Mouse (Mus musculus): Measurements from ENCODE around the gene Dnhd1. TPM values are rescaled to one million over a fixed set of nuclear protein-coding genes. Genes with fewer than 3 reads are reported as not detected.

Dnhd1 gene
- polyA plus RNA-seq, 1 experiment from 2014 or later = 1.9 TPM

DNA sequence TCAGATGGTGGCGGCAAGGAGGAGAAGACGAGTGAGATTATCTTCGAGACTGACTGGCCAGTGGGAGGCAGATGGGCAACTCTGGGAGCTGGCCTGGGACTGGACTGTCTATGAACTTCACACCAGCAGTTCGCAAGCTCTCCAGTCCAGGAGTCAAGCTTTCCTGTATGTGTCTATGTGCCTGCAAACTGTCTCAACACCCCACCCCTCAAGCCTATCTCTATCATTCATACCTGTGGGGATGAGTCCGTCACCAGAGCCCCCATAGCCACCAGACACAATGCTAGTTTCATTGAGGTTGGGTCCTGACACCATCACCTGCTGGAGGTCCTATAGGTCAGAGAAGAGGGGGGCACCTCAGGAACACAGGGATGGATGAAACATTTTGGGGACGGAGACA is 11.9 kb upstream of the Dnhd1 start:
- Histone ChIP-seq H3K27me3 (ENCODE audit: control insufficient read depth, insufficient read depth, low read depth, low read length) (no peaks in the 10 kb centered on the region), H3K9me3 (replicated peaks; ENCODE audit: control insufficient read depth, low read length, poor library complexity, severe bottlenecking) (no peaks in the 10 kb centered on the region), H3K4me1 (ENCODE audit: control insufficient read depth, insufficient read depth, low read length) (peaks cover 31% of the 10 kb centered on the region), H3K9ac (ENCODE audit: low read depth, low read length) (no peak overlapping the region), H3K4me3 (ENCODE audit: low read depth, low read length) (no peak overlapping the region), H3K36me3 (ENCODE audit: control insufficient read depth, insufficient read depth, low read length) (peaks cover 6% of the 10 kb centered on the region; the same call in 1 of the 2 replicates), H3K27ac (ENCODE audit: low read length) (no peak overlapping the region), H3K4me2 (ENCODE audit: low read length) (no peak overlapping the region)
- whole genome bisulfite sequencing = 95% methylated on average over 6 of the region's 6 CpGs
- ATAC-seq = no peak

DNA sequence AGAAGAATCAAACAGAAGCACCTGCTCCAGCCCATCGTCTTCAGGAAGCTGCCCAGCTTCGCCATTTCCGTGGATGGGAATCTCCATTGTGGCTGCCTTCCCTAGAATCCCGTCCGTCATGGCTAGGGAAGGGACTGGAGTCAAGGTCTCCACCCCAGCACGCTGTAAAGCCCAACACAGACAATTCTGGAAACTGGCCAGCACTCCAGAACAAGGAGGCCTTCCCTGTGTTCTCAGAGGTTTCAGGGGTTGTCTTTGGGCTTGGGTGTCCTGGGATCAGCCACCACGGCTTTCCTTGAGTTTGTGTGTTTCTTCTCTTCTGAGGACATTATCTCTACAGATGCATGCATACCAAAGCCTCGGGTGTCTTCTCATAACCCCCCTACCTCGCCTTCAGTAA is 11.3 kb upstream of the Dnhd1 start:
- no peaks in the 10 kb centered on the region for H3K9me3 ChIP-seq (replicated peaks; ENCODE audit: control insufficient read depth, low read length, poor library complexity, severe bottlenecking)
- H3K27ac ChIP-seq (ENCODE audit: low read length) = no peak overlapping the region
- WGBS = 72% methylated on average over 9 of the region's 9 CpGs
- peaks cover 25% of the 10 kb centered on the region for H3K4me1 ChIP-seq (ENCODE audit: control insufficient read depth, insufficient read depth, low read length)
- peaks cover 6% of the 10 kb centered on the region; the same call in 1 of the 2 replicates for H3K36me3 ChIP-seq (ENCODE audit: control insufficient read depth, insufficient read depth, low read length)
- peak overlapping the region; percentile 87 for H3K9ac ChIP-seq (ENCODE audit: low read depth, low read length)
- H3K4me2 ChIP-seq (ENCODE audit: low read length) = peak overlapping the region; percentile 97
- ATAC-seq = no peak
- H3K27me3 ChIP-seq (ENCODE audit: control insufficient read depth, insufficient read depth, low read depth, low read length) = no peaks in the 10 kb centered on the region
- H3K4me3 ChIP-seq (ENCODE audit: low read depth, low read length) = peak overlapping the region; percentile 73

DNA sequence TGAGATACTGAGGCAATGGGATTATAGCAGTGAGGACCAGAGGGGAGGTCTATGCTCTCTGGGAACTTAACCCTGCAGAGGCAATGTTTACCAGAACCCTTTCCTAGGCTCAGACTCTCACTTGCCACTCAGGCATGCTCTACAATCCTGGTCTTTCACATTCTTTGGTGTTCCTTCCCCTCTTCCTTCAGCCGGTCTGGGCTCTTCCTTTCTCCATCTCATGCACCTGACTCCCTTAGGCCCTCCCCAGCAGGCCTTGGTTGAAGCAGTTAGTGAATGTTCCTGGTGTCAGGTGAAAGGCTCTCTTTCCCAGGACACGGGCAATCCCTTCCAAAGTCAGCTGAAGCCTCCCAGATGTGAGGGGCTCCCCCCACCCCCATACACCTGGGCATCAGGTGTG is 10.9 kb upstream of the Dnhd1 start, which contains the start of gene Timm10b:
Gene Timm10b (plus strand): TSS at position 301 of the 400 bp plus-strand sequence.
- ATAC-seq = no peak
- 0% methylated on average over 2 of the region's 2 CpGs for WGBS
- no peaks in the 10 kb centered on the region for H3K27me3 ChIP-seq (ENCODE audit: control insufficient read depth, insufficient read depth, low read depth, low read length)

DNA sequence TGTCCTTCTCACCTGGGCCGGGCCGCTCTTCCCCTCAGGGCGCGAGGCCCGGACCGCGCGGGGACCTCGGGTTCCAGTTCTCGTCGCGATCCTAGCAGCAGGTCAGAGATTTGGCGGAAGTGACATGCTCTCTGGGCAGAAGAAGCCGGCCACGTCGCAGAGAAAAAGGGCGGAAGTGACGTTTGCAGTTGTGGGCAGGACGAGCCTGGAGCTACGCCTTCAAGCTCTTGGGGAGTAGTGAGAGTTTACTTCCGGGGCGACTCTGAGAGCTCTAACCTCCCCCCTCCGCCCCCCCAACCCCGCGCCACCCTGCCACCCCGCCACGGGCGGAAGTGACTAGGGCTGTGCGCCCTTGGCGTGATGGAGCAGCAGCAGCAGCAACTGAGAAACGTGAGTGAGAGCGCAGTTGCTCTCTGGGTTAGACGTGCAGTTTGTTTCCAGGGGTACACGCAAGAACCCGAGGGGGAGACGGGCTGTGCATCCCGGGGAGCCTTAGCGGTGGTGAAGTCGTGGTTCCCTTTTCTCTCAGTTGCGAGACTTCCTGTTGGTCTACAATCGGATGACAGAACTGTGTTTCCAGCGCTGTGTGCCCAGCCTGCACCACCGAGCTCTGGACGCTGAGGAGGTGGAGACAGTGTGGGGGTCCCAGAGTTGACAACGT is 10.3 kb upstream of the Dnhd1 start, which contains the start of the genes Arfip2 and Gm45799:
Gene Arfip2 (minus strand): TSS at position 184 of the 661 bp plus-strand sequence.
Gene Gm45799 (plus strand): TSS at position 320 of the 661 bp plus-strand sequence.
- Histone ChIP-seq H3K4me2 (ENCODE audit: low read length) (peak within 1 kb of the TSS; percentile 97), H3K9ac (ENCODE audit: low read depth, low read length) (peak within 1 kb of the TSS; percentile 87), H3K9me3 (replicated peaks; ENCODE audit: control insufficient read depth, low read length, poor library complexity, severe bottlenecking) (no peaks in the 10 kb centered on the region), H3K27me3 (ENCODE audit: control insufficient read depth, insufficient read depth, low read depth, low read length) (no peaks in the 10 kb centered on the region), H3K36me3 (ENCODE audit: control insufficient read depth, insufficient read depth, low read length) (peaks cover 6% of the 10 kb centered on the region; the same call in 1 of the 2 replicates), H3K4me3 (ENCODE audit: low read depth, low read length) (peak within 1 kb of the TSS; percentile 73), H3K4me1 (ENCODE audit: control insufficient read depth, insufficient read depth, low read length) (peaks cover 21% of the 10 kb centered on the region), H3K27ac (ENCODE audit: low read length) (peak within 1 kb of the TSS; percentile 85)
- peak; percentile 96 for ATAC-seq
- WGBS = under 1% methylated on average over 45 of the region's 45 CpGs

More for the DNA sequence above, 10.9 kb upstream of the Dnhd1 start, which contains the start of gene Timm10b:
- peaks cover 21% of the 10 kb centered on the region for H3K4me1 ChIP-seq (ENCODE audit: control insufficient read depth, insufficient read depth, low read length)
- H3K36me3 ChIP-seq (ENCODE audit: control insufficient read depth, insufficient read depth, low read length) = peaks cover 6% of the 10 kb centered on the region; the same call in 1 of the 2 replicates
- peak within 1 kb of the TSS; percentile 87 for H3K9ac ChIP-seq (ENCODE audit: low read depth, low read length)
- H3K4me2 ChIP-seq (ENCODE audit: low read length) = peak within 1 kb of the TSS; percentile 97
- peak within 1 kb of the TSS; percentile 73 for H3K4me3 ChIP-seq (ENCODE audit: low read depth, low read length)
- H3K9me3 ChIP-seq (replicated peaks; ENCODE audit: control insufficient read depth, low read length, poor library complexity, severe bottlenecking) = no peaks in the 10 kb centered on the region
- H3K27ac ChIP-seq (ENCODE audit: low read length) = peak within 1 kb of the TSS; percentile 85

DNA sequence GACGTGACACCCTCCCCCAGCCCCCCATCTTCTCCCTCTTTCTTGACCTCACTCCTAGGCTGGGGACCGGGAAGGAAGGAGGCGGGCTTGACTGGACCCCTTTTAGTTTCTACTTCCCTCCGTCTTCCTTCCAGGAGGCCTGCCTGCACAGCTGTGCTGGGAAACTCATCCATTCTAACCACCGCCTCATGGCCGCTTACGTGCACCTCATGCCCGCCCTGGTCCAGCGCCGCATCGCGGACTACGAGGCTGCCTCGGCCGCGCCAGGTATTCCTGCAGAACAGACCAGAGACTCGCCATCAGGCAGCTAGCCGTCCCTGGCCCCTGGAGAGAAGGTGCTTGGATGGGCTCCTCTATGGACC is 9.8 kb upstream of the Dnhd1 start:
- no peaks in the 10 kb centered on the region for H3K9me3 ChIP-seq (replicated peaks; ENCODE audit: control insufficient read depth, low read length, poor library complexity, severe bottlenecking)
- H3K36me3 ChIP-seq (ENCODE audit: control insufficient read depth, insufficient read depth, low read length) = peaks cover 6% of the 10 kb centered on the region; the same call in 1 of the 2 replicates
- peak overlapping the region; percentile 76 for H3K9ac ChIP-seq (ENCODE audit: low read depth, low read length)
- peak overlapping the region; percentile 85 for H3K27ac ChIP-seq (ENCODE audit: low read length)
- H3K4me3 ChIP-seq (ENCODE audit: low read depth, low read length) = peak overlapping the region; percentile 73
- H3K4me1 ChIP-seq (ENCODE audit: control insufficient read depth, insufficient read depth, low read length) = peaks cover 21% of the 10 kb centered on the region
- ATAC-seq = no peak
- WGBS = under 1% methylated on average over 16 of the region's 18 CpGs
- H3K27me3 ChIP-seq (ENCODE audit: control insufficient read depth, insufficient read depth, low read depth, low read length) = no peaks in the 10 kb centered on the region
- H3K4me2 ChIP-seq (ENCODE audit: low read length) = peak overlapping the region; percentile 87

DNA sequence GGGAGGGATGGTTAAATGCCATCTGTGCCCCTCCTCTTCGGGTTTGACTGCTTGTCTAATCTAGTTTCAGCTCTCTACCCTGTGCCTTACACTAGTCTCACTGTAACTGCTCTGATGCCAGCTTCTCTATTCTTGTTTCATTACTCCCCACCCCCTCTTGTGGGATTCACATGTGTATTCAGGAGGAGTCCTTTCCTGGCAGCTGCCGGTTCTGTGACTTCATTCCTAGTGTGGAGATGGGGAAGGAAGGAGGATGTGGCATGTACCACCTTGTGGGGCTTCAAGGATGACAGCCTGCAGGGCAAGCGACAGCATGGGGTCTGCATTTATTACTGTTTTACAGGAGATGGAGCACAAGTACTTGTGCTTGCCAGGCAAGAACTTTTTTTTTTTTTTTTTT is 8.7 kb upstream of the Dnhd1 start:
- Histone ChIP-seq H3K27me3 (ENCODE audit: control insufficient read depth, insufficient read depth, low read depth, low read length) (no peaks in the 10 kb centered on the region), H3K4me1 (ENCODE audit: control insufficient read depth, insufficient read depth, low read length) (peaks cover 21% of the 10 kb centered on the region), H3K9ac (ENCODE audit: low read depth, low read length) (no peak overlapping the region), H3K9me3 (replicated peaks; ENCODE audit: control insufficient read depth, low read length, poor library complexity, severe bottlenecking) (no peaks in the 10 kb centered on the region), H3K27ac (ENCODE audit: low read length) (no peak overlapping the region), H3K4me3 (ENCODE audit: low read depth, low read length) (no peak overlapping the region), H3K4me2 (ENCODE audit: low read length) (peak overlapping the region; percentile 15; the same call in 1 of the 2 replicates), H3K36me3 (ENCODE audit: control insufficient read depth, insufficient read depth, low read length) (peaks cover 6% of the 10 kb centered on the region; the same call in 1 of the 2 replicates)
- no peak for ATAC-seq
- WGBS = 89% methylated on average over 3 of the region's 3 CpGs

DNA sequence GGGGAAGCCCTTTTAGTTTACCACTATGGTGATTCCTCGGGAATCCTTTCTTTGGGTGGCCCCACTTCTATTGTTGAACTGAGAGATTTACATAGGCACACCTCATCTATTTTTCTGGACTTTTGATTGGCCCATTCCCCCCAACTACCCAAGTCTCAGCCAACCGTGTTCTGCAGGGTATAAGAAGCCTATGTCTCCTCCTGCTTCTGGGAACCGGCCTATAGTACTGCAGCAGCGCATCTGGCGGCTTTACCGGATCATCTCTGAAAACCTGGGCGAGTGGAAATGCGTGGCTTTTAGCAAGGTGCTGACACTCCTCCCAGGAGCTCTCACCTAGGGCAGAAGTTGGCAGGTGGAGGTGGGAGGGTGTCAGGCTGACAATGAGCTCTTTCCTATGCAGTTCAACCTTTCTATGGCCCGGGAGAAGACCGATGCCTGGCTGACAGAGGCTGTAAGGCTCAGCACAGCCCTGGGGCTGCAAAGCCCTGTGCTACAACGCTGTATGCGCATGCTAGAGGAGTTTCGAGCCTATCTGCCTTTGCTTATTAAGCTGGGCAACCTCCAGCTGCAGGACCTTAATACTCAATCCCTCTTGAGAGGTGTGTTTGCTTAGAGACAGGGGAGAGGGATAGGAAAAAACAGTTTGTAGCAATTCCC is 35.0 kb downstream of the Dnhd1 start:
- ATAC-seq = peak; percentile 80; the same call in 1 of the 2 replicates
- Histone ChIP-seq H3K9me3 (replicated peaks; ENCODE audit: control insufficient read depth, low read length, poor library complexity, severe bottlenecking) (no peaks in the 10 kb centered on the region), H3K4me3 (ENCODE audit: low read depth, low read length) (no peak overlapping the region), H3K27ac (ENCODE audit: low read length) (no peak overlapping the region), H3K27me3 (ENCODE audit: control insufficient read depth, insufficient read depth, low read depth, low read length) (no peaks in the 10 kb centered on the region), H3K4me1 (ENCODE audit: control insufficient read depth, insufficient read depth, low read length) (no peaks in the 10 kb centered on the region), H3K9ac (ENCODE audit: low read depth, low read length) (peak overlapping the region; percentile 44; the same call in 1 of the 2 replicates), H3K36me3 (ENCODE audit: control insufficient read depth, insufficient read depth, low read length) (no peaks in the 10 kb centered on the region), H3K4me2 (ENCODE audit: low read length) (peak overlapping the region; percentile 36)
- 14% methylated on average over 13 of the region's 13 CpGs for whole genome bisulfite sequencing

DNA sequence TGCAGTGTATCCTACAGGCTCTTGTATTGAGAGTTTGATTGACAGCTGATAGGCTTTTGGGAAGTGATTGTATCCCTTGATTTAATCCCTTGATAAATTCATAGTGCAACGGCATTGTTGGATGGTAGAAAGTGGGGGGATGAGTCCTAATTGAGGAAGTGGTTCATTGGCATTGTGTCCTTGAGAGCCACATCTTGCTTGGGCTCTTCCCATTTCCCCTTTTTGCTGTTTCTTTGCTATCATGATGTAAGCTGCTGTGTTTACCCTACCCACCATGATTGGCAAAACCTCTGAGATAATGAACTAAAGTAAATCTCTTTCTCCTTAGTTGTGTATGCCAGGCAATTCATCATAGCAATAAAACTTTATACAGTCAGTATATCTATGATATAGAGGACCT is 40.2 kb downstream of the Dnhd1 start:
- H3K27me3 ChIP-seq (ENCODE audit: control insufficient read depth, insufficient read depth, low read depth, low read length) = no peaks in the 10 kb centered on the region
- H3K4me1 ChIP-seq (ENCODE audit: control insufficient read depth, insufficient read depth, low read length) = no peaks in the 10 kb centered on the region
- H3K4me3 ChIP-seq (ENCODE audit: low read depth, low read length) = no peak overlapping the region
- no peak overlapping the region for H3K4me2 ChIP-seq (ENCODE audit: low read length)
- ATAC-seq = no peak
- WGBS = 48% methylated on average over 1 of the region's 1 CpGs
- no peaks in the 10 kb centered on the region for H3K9me3 ChIP-seq (replicated peaks; ENCODE audit: control insufficient read depth, low read length, poor library complexity, severe bottlenecking)
- H3K9ac ChIP-seq (ENCODE audit: low read depth, low read length) = no peak overlapping the region
- H3K27ac ChIP-seq (ENCODE audit: low read length) = no peak overlapping the region
- no peaks in the 10 kb centered on the region for H3K36me3 ChIP-seq (ENCODE audit: control insufficient read depth, insufficient read depth, low read length)

DNA sequence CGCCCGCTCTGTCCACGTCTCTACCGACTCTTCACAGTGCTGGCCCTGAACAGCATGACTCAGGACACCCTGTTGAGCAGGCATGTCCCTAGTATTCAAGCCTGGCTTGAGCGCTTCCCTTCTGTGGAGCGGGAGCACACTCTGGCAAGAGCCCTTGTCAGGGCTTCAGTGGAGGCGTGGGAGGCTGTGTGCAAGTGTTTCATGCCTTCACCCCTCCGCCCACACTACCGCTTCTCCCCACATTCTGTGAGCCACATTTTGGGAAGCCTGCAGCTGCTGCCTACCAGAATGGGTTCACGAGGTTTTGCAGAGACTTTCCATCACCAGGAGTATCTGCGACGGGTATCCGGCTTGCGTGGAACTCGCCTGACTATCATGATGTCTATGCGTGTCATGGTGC is 52.6 kb downstream of the Dnhd1 start:
- no peaks in the 10 kb centered on the region for H3K9me3 ChIP-seq (replicated peaks; ENCODE audit: control insufficient read depth, low read length, poor library complexity, severe bottlenecking)
- no peak for ATAC-seq
- no peaks in the 10 kb centered on the region for H3K27me3 ChIP-seq (ENCODE audit: control insufficient read depth, insufficient read depth, low read depth, low read length)
- H3K27ac ChIP-seq (ENCODE audit: low read length) = no peak overlapping the region
- 90% methylated on average over 16 of the region's 16 CpGs for WGBS
- no peaks in the 10 kb centered on the region for H3K36me3 ChIP-seq (ENCODE audit: control insufficient read depth, insufficient read depth, low read length)
- H3K9ac ChIP-seq (ENCODE audit: low read depth, low read length) = no peak overlapping the region
- no peaks in the 10 kb centered on the region for H3K4me1 ChIP-seq (ENCODE audit: control insufficient read depth, insufficient read depth, low read length)
- H3K4me3 ChIP-seq (ENCODE audit: low read depth, low read length) = no peak overlapping the region
- H3K4me2 ChIP-seq (ENCODE audit: low read length) = no peak overlapping the region
